Mouse (Mus musculus) Patski (cell line): Measurements from ENCODE around the gene Erbb2. TPM values are rescaled to one million over a fixed set of nuclear protein-coding genes. Genes with fewer than 3 reads are reported as not detected.
A peak's percentile ranks its signal among the peaks of the same experiment; 100 is the strongest.

Experiments used
- ATAC-seq: fragments of 100-300 bp; one replicate; pipeline ENCODE4 v1.8.0; 2021
- CTCF ChIA-PET: fragments of 350-600 bp; sonication (Branson Sonifier 250); formaldehyde crosslinking; loops from one replicate; lab custom pipeline; 2022; ENCODE audit warnings: inconsistent platforms; lab: Charles Lee
- POLR2A ChIA-PET: fragments of 350-600 bp; sonication (Branson Sonifier 250); formaldehyde crosslinking; loops from one replicate; lab custom pipeline; 2022; ENCODE audit warnings: antibody characterized with exemption, inconsistent platforms; lab: Charles Lee
- DNase-seq: peaks from one replicate; pipeline ENCODE4 v3.0.0-alpha.2; 2011; ENCODE audit warnings: low read depth, low spot score
- H3K27me3 ChIP-seq: fragments of 371-371 bp; one replicate; pipeline ENCODE4 v1.5.1; 2021
- CTCF ChIP-seq: fragments of 100-300 bp; IDR thresholded peaks from one replicate; pipeline ENCODE4 v1.5.1; 2021
- in situ Hi-C: fragments of 300-500 bp; cut with MboI; formaldehyde crosslinking; loops from 3 replicates; pipeline ENCODE4 v1.11.1; 2018; ENCODE audit warnings: low pct_unique_long_range_greater_than_20kb, mixed read lengths
- polyA plus RNA-seq: library from polyadenylated mRNA; unstranded; gene quantifications from one replicate; pipeline ENCODE4 v1.2.3, GENCODE M21; 2021

Erbb2 gene
- polyA plus RNA-seq, 1 experiment from 2014 or later: 33.4 TPM

GRCm38 (mm10) chr11:98393317-98393716, 19.0 kb upstream of the Erbb2 start:
- no peak for TF ChIP-seq CTCF
- ChIA-PET POLR2A (interaction anchor here (1.7 kb wide), 1 partner anchor 13 kb away, joined by 4 read pairs; no protein-coding TSS in a partner anchor), CTCF (interaction anchor here (2.6 kb wide), 1 partner anchor 20 kb away, joined by 8 read pairs; no protein-coding TSS in a partner anchor)
- in situ Hi-C loops: no loop called here
- DNase-seq (no peak), ATAC-seq (no peak)
- no peaks in the 10 kb centered on the region for H3K27me3 ChIP-seq

DNA sequence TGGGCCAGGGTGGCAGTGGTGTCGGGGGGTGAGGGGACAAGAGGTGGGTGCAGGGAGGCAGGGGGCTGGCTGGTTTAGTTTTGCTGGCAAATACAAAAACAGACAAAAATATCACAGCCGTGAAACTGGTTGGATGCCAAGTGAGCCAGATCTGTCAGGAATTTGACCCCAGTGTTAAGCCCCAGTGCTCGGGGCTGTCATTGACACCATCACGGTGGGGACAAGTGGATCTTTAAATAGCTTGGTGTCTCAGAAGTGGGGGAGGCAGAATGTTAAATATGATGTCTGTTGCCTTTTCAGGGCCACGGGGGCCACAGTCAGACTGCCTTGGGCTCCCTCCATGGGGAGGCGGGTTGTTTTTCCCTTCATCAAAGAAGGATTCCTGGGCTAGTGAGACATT, 18.0 kb upstream of the Erbb2 start:
- in situ Hi-C loops: no loop called here
- TF ChIP-seq CTCF: no peak
- no peaks in the 10 kb centered on the region for H3K27me3 ChIP-seq
- CTCF ChIA-PET: interaction anchor here (0.8 to 1.4 kb wide), 3 partner anchors 10 to 22 kb away, joined by 3 to 4 read pairs (median 3); partner anchors contain the start of gene Tcap
- POLR2A ChIA-PET: no interaction called here
- DNase-seq (no peak), ATAC-seq (no peak)

- ChIA-PET POLR2A (no interaction called here), CTCF (interaction anchor here (0.8 to 1.4 kb wide), 3 partner anchors 11 to 22 kb away, joined by 3 to 4 read pairs (median 3); partner anchors contain the start of gene Tcap)
- TF ChIP-seq CTCF: no peak
- ATAC-seq (no peak), DNase-seq (no peak)
- no peaks in the 10 kb centered on the region for H3K27me3 ChIP-seq
- in situ Hi-C loops: no loop called here
Observed at GRCm38 (mm10) chr11:98395041-98395440, 17.2 kb upstream of the Erbb2 start.

DNA sequence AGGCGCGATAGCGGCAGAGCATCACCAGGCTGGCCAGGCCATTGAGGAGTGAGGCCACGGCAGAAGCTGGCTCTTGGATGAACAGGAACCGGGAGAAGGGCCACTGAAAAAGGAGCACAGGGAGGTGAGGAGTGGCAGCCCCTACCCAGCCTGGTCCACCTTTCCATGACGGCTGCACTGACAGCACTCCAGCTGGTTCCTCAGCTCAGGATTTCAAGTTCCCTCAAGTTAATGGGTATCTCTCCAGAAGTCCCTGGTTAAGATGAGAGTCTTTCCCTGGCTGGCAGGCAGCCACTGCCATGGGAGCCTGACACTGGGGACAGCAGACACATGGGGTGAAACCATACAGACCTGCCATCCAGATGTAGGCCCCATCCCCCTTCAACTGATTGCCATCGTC, 14.3 kb upstream of the Erbb2 start:
- no peak for TF ChIP-seq CTCF

GRCm38 (mm10) chr11:98400161-98400726, 12.0 kb upstream of the Erbb2 start, which contains the start of gene Pgap3:
Gene Pgap3 (minus strand): TSS chr11:98400490.
- in situ Hi-C loops: no loop called here
- no peaks in the 10 kb centered on the region for H3K27me3 ChIP-seq
- DNase-seq (peak; percentile 67), ATAC-seq (peak; percentile 70)
- ChIA-PET POLR2A (interaction anchor here (2.4 kb wide), 1 partner anchor 13 kb away, joined by 17 read pairs; the partner anchor contains the start of gene Erbb2), CTCF (interaction anchor here (0.9 to 2.5 kb wide), 2 partner anchors 10 to 57 kb away, joined by 3 to 11 read pairs; no protein-coding TSS in a partner anchor)
- no peak for TF ChIP-seq CTCF

More for the DNA sequence above, 14.3 kb upstream of the Erbb2 start:
- H3K27me3 ChIP-seq: no peaks in the 10 kb centered on the region
- ChIA-PET POLR2A (no interaction called here), CTCF (no interaction called here)
- DNase-seq (no peak), ATAC-seq (no peak)
- in situ Hi-C loops: no loop called here

DNA sequence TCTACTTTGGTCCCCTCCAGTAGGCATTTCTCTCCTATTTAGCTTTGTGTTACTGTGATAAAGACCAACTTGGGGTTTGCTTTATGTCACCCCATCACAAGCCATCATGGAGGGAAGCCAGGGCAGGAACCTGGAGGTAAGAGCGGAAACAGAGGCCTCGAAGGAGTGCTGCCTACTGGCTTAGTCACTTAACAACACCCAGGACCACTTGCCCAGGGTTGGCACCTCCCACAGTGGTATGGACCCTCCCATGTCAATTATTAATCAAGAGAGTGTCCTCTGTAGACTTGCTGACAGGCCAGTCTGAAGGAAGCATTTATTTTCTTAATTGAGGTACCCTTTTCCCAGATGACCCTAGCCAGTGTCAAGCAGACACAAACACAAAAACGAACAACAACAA, 11.5 kb upstream of the Erbb2 start:
- H3K27me3 ChIP-seq: no peaks in the 10 kb centered on the region
- DNase-seq (no peak), ATAC-seq (no peak)
- ChIA-PET POLR2A (interaction anchor here (2.4 kb wide), 1 partner anchor 12 kb away, joined by 17 read pairs; the partner anchor contains the start of gene Erbb2), CTCF (interaction anchor here (0.9 to 2.5 kb wide), 2 partner anchors 11 to 58 kb away, joined by 3 to 11 read pairs; no protein-coding TSS in a partner anchor)
- in situ Hi-C loops: no loop called here
- no peak for TF ChIP-seq CTCF

- no peak for TF ChIP-seq CTCF
- in situ Hi-C loops: no loop called here
- POLR2A ChIA-PET: no interaction called here
- H3K27me3 ChIP-seq: no peaks in the 10 kb centered on the region
- no peak for ATAC-seq
- CTCF ChIA-PET: interaction anchor here (1.0 kb wide), 1 partner anchor 32 kb away, joined by 3 read pairs; the partner anchor contains the start of gene Mien1
- DNase-seq: no peak
Observed at GRCm38 (mm10) chr11:98406621-98407020, 5.6 kb upstream of the Erbb2 start.

DNA sequence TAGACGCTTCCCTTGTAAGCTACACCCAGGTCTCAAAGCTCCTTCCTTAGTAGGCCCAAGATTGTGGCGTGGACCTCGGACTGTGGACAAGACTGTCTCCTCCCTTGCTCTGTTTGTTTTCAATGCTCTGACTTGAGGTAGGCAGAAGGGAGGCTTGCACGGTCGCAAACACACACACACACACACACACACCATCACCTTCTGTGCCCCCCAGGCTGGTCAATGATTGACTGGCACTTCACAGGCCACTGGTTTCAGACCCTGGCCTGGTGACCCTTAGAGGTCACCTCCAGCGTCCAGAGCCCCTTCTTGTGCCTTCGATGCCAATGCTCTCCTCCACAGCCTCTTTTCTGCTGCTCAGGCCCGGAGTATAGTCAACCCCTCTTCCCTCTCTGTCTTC, 3.4 kb upstream of the Erbb2 start:
- no peak for TF ChIP-seq CTCF
- ChIA-PET CTCF (no interaction called here), POLR2A (no interaction called here)
- in situ Hi-C loops: no loop called here
- H3K27me3 ChIP-seq: no peaks in the 10 kb centered on the region
- no peak for DNase-seq
- ATAC-seq: no peak

DNA sequence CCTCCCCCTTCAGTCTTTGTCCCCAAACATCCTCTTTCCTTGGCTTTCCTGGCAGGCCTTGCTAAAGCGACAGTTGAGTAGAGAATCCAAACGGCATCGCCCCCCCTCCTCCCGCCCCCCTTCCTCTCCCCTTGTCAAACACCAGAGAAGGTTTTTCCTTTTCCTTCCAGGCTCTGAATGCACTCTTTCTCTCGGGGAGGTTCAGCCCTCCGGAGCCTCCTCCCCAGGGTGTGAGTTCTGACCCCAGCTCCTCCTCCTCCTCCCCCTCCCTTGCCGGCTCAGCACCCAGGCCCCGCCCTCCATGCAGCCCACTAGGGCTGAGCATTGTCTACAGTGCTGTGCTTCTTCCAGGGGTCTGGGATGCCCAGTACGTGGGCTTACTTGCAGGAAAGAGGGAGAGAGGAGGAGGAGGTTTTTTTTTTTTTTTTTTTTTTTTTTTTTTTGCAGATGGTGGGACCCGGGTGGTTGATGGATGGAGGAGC, 2.9 kb upstream of the Erbb2 start:
- no peak for TF ChIP-seq CTCF
- ChIA-PET CTCF (no interaction called here), POLR2A (no interaction called here)
- no peak for DNase-seq
- no peaks in the 10 kb centered on the region for H3K27me3 ChIP-seq
- no peak for ATAC-seq
- in situ Hi-C loops: no loop called here

DNA sequence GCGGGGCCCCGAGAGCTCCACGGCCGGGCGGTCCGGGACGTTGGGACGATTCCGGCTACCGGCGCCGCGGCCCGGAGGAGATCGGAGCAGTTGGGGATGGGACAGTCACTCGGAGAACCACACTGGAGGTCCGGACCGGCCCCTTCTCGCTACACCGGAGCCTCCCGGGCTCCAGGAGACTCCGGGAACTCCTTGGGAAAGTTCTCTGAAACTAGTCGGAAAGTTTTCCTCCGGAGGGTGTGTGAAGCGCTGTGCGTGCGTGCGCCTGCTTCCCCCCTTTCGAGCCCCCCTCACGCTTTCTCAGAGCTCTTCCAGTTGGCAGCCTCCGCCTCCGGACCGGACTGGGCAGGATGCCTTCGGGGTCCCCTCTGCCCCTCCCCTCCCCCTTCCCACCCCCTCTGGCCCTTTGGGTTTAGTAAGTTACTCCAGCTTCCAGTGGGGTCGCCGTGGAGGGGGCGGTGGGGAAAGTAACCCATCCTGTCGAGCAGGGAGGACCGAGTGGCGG, 579 bp downstream of the Erbb2 start:
- peak; percentile 13 for ATAC-seq
- in situ Hi-C loops: no loop called here
- ChIA-PET POLR2A (interaction anchor here (0.6 to 3.3 kb wide), 8 partner anchors 8 to 185 kb away, joined by 3 to 17 read pairs (median 4); partner anchors contain the start of genes Mien1 and Pgap3), CTCF (interaction anchor here (0.8 to 1.7 kb wide), 4 partner anchors 17 to 70 kb away, joined by 3 to 6 read pairs (median 4); partner anchors contain the start of gene Mien1)
- DNase-seq: no peak
- H3K27me3 ChIP-seq: no peaks in the 10 kb centered on the region
- TF ChIP-seq CTCF: no peak

DNA sequence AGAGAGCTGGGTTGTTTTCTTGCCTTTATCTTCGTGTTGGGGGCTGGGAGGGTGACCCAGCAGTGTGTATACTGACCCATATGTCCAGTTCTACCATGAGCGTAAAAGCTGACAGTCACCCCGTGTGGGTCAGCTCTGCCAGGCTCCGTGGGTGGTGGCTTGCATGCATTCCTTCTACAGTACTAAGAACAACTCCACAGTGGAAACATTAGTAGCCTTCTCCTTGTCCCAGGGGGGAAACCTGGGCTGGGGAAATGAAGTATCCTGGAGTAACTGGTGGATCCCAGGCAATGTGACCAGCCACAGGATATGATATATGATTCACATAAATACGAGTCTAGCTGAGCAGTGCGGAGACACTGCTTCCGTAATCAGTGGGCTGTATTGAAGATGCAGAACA, 1.5 kb downstream of the Erbb2 start:
- in situ Hi-C loops: no loop called here
- H3K27me3 ChIP-seq: no peaks in the 10 kb centered on the region
- ChIA-PET CTCF (interaction anchor here (0.8 to 1.7 kb wide), 2 partner anchors 16 to 25 kb away, joined by 3 to 4 read pairs; partner anchors contain the start of gene Mien1), POLR2A (interaction anchor here (0.6 to 3.3 kb wide), 5 partner anchors 14 to 154 kb away, joined by 3 to 17 read pairs (median 4); partner anchors contain the start of genes Mien1 and Pgap3)
- ATAC-seq: no peak
- no peak for DNase-seq
- no peak for TF ChIP-seq CTCF
